Mouse (Mus musculus): ENCODE measurements around the gene Ung. TPM values are rescaled to one million over a fixed set of nuclear protein-coding genes. Genes with fewer than 3 reads are reported as not detected.
A peak's percentile ranks its signal among the peaks of the same experiment; 100 is the strongest.

Ung gene
- polyA plus RNA-seq, 1 experiment from 2014 or later: 38.2 TPM

DNA sequence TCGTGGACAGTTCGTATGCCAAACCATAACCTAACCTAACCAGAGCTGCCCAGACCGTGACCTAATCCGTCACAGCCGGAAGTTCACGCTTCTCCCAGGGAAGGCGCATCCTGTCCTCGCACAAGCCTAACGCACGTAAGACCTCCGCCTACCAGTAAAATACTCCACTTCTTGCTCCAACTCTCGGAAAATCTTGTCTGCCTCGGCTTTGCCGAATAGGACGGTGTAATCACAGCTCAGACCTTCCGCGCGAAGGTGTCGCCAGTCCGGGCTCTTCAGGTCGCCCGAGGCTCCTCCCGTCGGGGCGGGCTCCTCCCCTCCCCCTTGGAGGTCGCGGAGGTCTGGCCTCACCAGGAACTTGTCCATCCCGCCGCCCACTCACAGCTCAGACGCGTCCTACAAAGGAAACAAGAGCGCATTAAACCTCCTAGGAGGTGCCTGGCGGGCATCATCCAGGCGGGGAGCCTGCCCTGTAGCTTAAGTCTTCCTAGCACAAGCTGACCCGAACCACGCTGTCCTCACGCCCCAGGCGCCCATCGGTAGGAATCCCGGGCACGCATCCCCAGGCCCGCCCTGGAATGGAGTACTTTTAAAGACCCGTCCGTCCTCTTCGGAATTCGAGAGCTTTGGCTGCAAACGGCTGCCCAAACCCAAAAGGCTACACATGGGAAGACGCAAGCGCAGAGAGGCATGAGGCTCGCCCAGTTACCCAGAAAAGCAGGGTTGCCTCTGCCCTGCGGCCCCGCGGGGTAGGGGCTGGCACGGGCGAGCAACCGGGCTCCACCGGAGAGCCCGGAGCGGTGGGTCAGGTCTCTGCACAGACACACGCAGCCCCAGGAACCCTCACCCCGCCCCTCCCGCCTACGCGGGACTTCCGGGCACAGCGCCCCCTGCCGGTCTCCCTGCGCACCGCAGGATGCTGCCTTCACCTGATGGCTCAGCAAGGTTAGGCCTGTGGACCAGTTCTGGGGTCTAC is 2.5 kb upstream of the Ung start, which contains the start of gene Alkbh2:
Alkbh2 (minus strand) TSS at position 845 of the 976 bp plus-strand sequence.
- peak; percentile 33 for ATAC-seq (replicated peaks; ENCODE audit: low FRiP score, low TSS enrichment, low read depth)
- H3K4me3 ChIP-seq (ENCODE audit: low read depth, low read length): peak within 1 kb of the TSS; percentile 44
- peaks cover 12% of the 10 kb centered on the region for H3K4me1 ChIP-seq (replicated peaks; ENCODE audit: control insufficient read depth, insufficient read depth, low read length)
- H3K27me3 ChIP-seq (replicated peaks; ENCODE audit: control insufficient read depth, insufficient read depth, low read length): no peaks in the 10 kb centered on the region
- peak within 1 kb of the TSS; percentile 39 for H3K9ac ChIP-seq (ENCODE audit: low read length)
- DNase-seq (ENCODE audit: low spot score): peak; percentile 99
- H3K36me3 ChIP-seq (ENCODE audit: control insufficient read depth, insufficient read depth, low read length): peaks cover 14% of the 10 kb centered on the region
- H3K4me2 ChIP-seq (ENCODE audit: low read length): peak within 1 kb of the TSS; percentile 64
- no peaks in the 10 kb centered on the region for H3K9me3 ChIP-seq (ENCODE audit: control insufficient read depth, low read length)
- WGBS: under 1% methylated on average over 69 of the region's 69 CpGs
- peak within 1 kb of the TSS; percentile 78 for H3K27ac ChIP-seq (ENCODE audit: low read depth)

DNA sequence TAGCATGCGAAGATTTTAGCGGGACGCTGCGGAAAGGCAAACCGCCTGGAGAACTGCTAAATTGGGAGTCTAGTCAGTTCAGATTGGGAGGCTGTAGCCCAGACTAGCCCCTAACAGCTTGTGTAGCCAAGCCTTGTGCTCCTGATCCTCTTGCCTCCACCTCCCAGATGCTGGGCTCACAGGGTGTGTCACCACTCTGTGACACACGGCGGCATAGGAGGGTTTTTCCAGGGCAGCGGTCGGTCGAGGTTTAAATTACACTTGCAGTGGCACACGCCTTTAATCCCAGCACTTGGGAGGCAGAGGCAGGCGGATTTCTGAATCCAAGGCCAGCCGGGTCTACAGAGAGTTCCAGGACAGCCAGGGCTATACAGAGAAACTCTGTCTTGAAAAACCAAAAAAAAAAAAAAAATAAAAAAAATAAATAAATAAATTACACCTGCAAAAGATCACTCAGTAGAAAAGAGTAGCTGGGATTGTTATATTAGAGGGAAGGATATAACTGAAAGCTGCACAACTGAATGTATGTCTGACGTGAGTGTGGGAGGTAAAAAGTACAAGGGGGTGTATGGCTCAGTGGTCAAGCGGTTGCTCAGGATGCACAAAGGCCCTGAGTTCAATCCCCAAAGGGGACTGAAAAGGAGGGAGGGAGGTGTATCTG is 506 bp upstream of the Ung start:
- Histone ChIP-seq H3K27ac (ENCODE audit: low read depth) (no peak overlapping the region), H3K4me1 (replicated peaks; ENCODE audit: control insufficient read depth, insufficient read depth, low read length) (peaks cover 23% of the 10 kb centered on the region), H3K4me3 (ENCODE audit: low read depth, low read length) (peak overlapping the region; percentile 90), H3K9me3 (ENCODE audit: control insufficient read depth, low read length) (no peaks in the 10 kb centered on the region), H3K9ac (ENCODE audit: low read length) (no peak overlapping the region), H3K36me3 (ENCODE audit: control insufficient read depth, insufficient read depth, low read length) (0 out of 2 replicates have a peak, but pooled peaks cover 6% of the 10 kb centered on the region), H3K27me3 (replicated peaks; ENCODE audit: control insufficient read depth, insufficient read depth, low read length) (no peaks in the 10 kb centered on the region), H3K4me2 (ENCODE audit: low read length) (peak overlapping the region; percentile 95)
- ATAC-seq (replicated peaks; ENCODE audit: low FRiP score, low TSS enrichment, low read depth) (no peak), DNase-seq (ENCODE audit: low spot score) (no peak)
- 77% methylated on average over 15 of the region's 15 CpGs for WGBS

DNA sequence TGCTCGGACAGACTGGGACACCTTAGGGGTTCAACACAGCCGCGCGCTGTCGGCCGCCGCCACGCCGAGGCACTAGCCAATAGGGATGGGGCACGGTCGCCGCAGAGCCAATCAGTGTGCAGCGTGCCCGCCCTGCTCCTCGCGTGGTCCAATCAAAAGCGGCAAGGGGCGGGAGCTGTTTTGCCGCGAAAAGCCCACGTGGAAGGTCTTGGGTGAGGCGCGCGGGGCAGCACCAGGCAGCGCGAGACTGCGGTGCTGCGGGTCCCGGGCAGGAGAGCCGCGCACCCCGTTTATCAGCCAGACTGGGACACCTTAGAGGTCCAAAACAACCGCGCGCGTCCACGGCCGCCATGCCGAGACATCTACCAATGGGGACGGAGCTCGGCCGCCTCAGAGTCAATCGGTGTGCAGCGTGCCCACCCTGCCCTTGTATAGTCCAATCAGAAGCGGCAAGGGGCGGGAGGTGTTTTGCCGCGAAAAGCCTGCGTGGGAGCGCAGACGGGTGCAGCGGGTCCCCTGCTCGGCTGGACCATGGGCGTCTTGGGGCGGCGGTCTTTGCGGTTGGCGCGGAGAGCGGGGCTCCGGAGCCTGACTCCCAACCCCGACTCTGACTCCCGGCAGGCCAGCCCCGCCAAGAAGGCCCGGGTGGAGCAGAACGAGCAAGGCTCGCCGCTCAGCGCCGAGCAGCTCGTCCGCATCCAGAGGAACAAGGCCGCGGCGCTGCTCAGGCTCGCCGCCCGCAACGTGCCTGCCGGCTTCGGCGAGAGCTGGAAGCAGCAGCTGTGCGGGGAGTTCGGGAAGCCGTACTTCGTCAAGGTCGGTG is 723 bp downstream of the Ung start:
- DNase-seq (ENCODE audit: low spot score): peak; percentile 98
- H3K4me3 ChIP-seq (ENCODE audit: low read depth, low read length): peak overlapping the region; percentile 90
- H3K4me2 ChIP-seq (ENCODE audit: low read length): peak overlapping the region; percentile 95
- H3K4me1 ChIP-seq (replicated peaks; ENCODE audit: control insufficient read depth, insufficient read depth, low read length): peaks cover 23% of the 10 kb centered on the region
- under 1% methylated on average over 87 of the region's 87 CpGs for WGBS
- H3K27ac ChIP-seq (ENCODE audit: low read depth): peak overlapping the region; percentile 77
- H3K9me3 ChIP-seq (ENCODE audit: control insufficient read depth, low read length): no peaks in the 10 kb centered on the region
- H3K27me3 ChIP-seq (replicated peaks; ENCODE audit: control insufficient read depth, insufficient read depth, low read length): no peaks in the 10 kb centered on the region
- peak; percentile 99 for ATAC-seq (replicated peaks; ENCODE audit: low FRiP score, low TSS enrichment, low read depth)
- no peaks in the 10 kb centered on the region for H3K36me3 ChIP-seq (ENCODE audit: control insufficient read depth, insufficient read depth, low read length)
- H3K9ac ChIP-seq (ENCODE audit: low read length): peak overlapping the region; percentile 64

DNA sequence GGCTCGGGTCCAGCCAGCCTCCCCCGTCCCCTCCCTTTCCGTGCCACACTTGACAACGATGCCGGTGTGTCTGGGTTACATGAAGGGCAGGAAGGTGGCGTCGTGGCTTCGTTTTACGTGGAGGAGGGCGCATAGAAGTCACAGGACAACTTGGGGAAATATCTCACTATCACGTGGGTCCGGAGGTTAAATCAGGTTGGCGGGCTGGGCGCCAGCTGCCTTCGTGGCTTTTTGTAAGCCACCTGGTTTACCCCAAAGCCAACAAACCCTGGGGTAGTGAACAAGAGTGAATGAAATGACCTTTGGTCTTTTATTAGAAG is 1.3 kb downstream of the Ung start:
- H3K4me1 ChIP-seq (replicated peaks; ENCODE audit: control insufficient read depth, insufficient read depth, low read length): peaks cover 23% of the 10 kb centered on the region
- no peak for DNase-seq (ENCODE audit: low spot score)
- H3K27me3 ChIP-seq (replicated peaks; ENCODE audit: control insufficient read depth, insufficient read depth, low read length): no peaks in the 10 kb centered on the region
- ATAC-seq (replicated peaks; ENCODE audit: low FRiP score, low TSS enrichment, low read depth): no peak
- peak overlapping the region; percentile 90 for H3K4me3 ChIP-seq (ENCODE audit: low read depth, low read length)
- 0 out of 2 replicates have a peak, but pooled peaks cover 5% of the 10 kb centered on the region for H3K36me3 ChIP-seq (ENCODE audit: control insufficient read depth, insufficient read depth, low read length)
- peak overlapping the region; percentile 64 for H3K9ac ChIP-seq (ENCODE audit: low read length)
- peak overlapping the region; percentile 95 for H3K4me2 ChIP-seq (ENCODE audit: low read length)
- H3K9me3 ChIP-seq (ENCODE audit: control insufficient read depth, low read length): no peaks in the 10 kb centered on the region
- H3K27ac ChIP-seq (ENCODE audit: low read depth): peak overlapping the region; percentile 77
- under 1% methylated on average over 15 of the region's 15 CpGs for WGBS

DNA sequence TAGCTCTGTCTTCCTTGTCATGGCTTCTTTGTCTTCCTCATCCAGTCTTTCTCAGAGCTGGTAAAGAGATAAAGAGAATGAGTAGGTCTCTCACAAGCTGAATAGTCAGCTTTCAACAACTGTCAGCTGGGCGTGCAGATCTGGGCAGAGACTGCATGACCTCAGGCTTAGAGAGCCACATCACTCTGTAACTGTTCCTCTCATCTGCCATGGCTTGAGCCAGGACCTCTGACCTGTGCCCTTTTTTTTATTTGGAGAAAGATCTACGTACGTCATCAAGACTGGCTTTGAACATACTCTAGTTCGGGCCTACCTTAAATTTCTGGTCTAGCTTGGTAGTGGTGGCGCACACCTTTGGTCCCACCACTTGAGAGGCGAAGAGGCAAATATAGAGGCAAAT is 2.7 kb downstream of the Ung start:
- 88% methylated on average over 6 of the region's 6 CpGs for WGBS
- DNase-seq (ENCODE audit: low spot score): no peak
- peaks cover 26% of the 10 kb centered on the region for H3K4me1 ChIP-seq (replicated peaks; ENCODE audit: control insufficient read depth, insufficient read depth, low read length)
- no peak overlapping the region for H3K27ac ChIP-seq (ENCODE audit: low read depth)
- H3K9me3 ChIP-seq (ENCODE audit: control insufficient read depth, low read length): no peaks in the 10 kb centered on the region
- no peak for ATAC-seq (replicated peaks; ENCODE audit: low FRiP score, low TSS enrichment, low read depth)
- H3K36me3 ChIP-seq (ENCODE audit: control insufficient read depth, insufficient read depth, low read length): peaks cover 12% of the 10 kb centered on the region
- no peak overlapping the region for H3K9ac ChIP-seq (ENCODE audit: low read length)
- no peak overlapping the region for H3K4me3 ChIP-seq (ENCODE audit: low read depth, low read length)
- H3K4me2 ChIP-seq (ENCODE audit: low read length): no peak overlapping the region
- H3K27me3 ChIP-seq (replicated peaks; ENCODE audit: control insufficient read depth, insufficient read depth, low read length): no peaks in the 10 kb centered on the region

DNA sequence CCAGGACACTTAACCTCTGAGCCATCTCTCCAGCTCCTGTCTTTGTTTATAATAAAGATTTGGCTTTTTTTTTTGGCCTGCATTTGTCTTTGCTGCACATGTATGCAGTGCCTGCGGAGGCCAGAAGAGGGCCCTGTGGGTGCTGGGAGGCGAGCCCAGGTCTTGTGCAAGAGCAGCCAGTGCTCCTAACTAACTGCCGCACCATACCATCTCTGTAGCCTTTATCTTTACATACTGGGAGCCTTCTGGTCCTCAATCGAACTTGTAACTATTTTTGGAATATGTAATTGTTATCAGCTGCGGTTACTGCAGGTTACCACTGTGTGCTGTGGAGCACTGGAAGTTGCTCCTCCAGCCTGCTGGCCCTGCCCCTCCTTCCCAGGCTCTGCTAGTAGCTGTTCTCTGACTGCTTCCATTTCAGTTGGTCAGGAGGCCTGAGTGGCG is 3.9 kb downstream of the Ung start:
- H3K9me3 ChIP-seq (ENCODE audit: control insufficient read depth, low read length): no peaks in the 10 kb centered on the region
- no peaks in the 10 kb centered on the region for H3K27me3 ChIP-seq (replicated peaks; ENCODE audit: control insufficient read depth, insufficient read depth, low read length)
- peaks cover 33% of the 10 kb centered on the region for H3K4me1 ChIP-seq (replicated peaks; ENCODE audit: control insufficient read depth, insufficient read depth, low read length)
- WGBS: 62% methylated on average over 6 of the region's 6 CpGs
- H3K4me2 ChIP-seq (ENCODE audit: low read length): no peak overlapping the region
- no peak overlapping the region for H3K27ac ChIP-seq (ENCODE audit: low read depth)
- H3K36me3 ChIP-seq (ENCODE audit: control insufficient read depth, insufficient read depth, low read length): peaks cover 14% of the 10 kb centered on the region
- H3K4me3 ChIP-seq (ENCODE audit: low read depth, low read length): no peak overlapping the region
- no peak for ATAC-seq (replicated peaks; ENCODE audit: low FRiP score, low TSS enrichment, low read depth)
- DNase-seq (ENCODE audit: low spot score): peak; percentile 68
- no peak overlapping the region for H3K9ac ChIP-seq (ENCODE audit: low read length)

DNA sequence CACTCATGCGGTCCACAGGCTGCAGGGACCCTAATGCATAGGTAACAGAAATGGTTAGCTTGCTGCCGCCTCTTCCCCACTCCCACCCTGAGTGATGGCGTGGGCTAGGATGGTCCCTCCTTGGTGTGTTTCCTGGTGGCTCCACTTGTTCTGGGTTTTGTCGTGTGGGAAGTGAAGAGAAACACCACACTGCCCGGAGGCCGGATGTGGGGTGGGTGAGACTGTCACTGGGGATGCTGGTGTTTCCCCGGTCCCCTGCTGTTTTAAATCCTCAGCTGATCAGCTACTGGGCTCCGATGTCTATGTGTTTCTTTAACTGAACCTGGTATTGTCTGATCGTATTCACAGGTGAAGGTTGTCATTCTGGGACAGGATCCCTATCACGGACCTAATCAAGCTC is 5.3 kb downstream of the Ung start:
- Histone ChIP-seq H3K27me3 (replicated peaks; ENCODE audit: control insufficient read depth, insufficient read depth, low read length) (no peaks in the 10 kb centered on the region), H3K4me1 (replicated peaks; ENCODE audit: control insufficient read depth, insufficient read depth, low read length) (peaks cover 33% of the 10 kb centered on the region), H3K9ac (ENCODE audit: low read length) (no peak overlapping the region), H3K36me3 (ENCODE audit: control insufficient read depth, insufficient read depth, low read length) (peaks cover 14% of the 10 kb centered on the region), H3K27ac (ENCODE audit: low read depth) (no peak overlapping the region), H3K9me3 (ENCODE audit: control insufficient read depth, low read length) (no peaks in the 10 kb centered on the region), H3K4me3 (ENCODE audit: low read depth, low read length) (no peak overlapping the region), H3K4me2 (ENCODE audit: low read length) (no peak overlapping the region)
- 90% methylated on average over 10 of the region's 10 CpGs for WGBS
- DNase-seq (ENCODE audit: low spot score) (no peak), ATAC-seq (replicated peaks; ENCODE audit: low FRiP score, low TSS enrichment, low read depth) (no peak)

Measured in intestine, embryonic 14.5 days (tissue).